Mouse (Mus musculus) hindbrain, embryonic 14.5 days (tissue): ENCODE measurements at regions not wholly inside any gene's neighbourhood (a gene's known extent, or its start where the extent isn't known, plus 50 kb on each side); places are given as distances from the start of the nearest gene placed in this dataset.

Experiments used
- ATAC-seq: fragments of 200-750 bp; cut with Nextera tagmentation; 2 replicates; pipeline ENCODE4 v1.8.0; 2017; ENCODE audit warnings: moderate number of reproducible peaks, mild to moderate bottlenecking, moderate TSS enrichment, moderate library complexity; ENCODE audit not compliant: low FRiP score
- DNase-seq: peaks from one replicate; pipeline ENCODE4 v3.0.0-alpha.2; 2015; ENCODE audit warnings: low spot score
- H3K27ac ChIP-seq: fragments of 300-500 bp; sonication (generic); 2 replicates; pipeline ENCODE4 v1.5.1; 2014; ENCODE audit warnings: mild to moderate bottlenecking, moderate library complexity
- H3K27me3 ChIP-seq: fragments of 300-500 bp; sonication (generic); 2 replicates; pipeline ENCODE4 v1.6.1; 2014; ENCODE audit warnings: mild to moderate bottlenecking, low read length, mixed read lengths; ENCODE audit not compliant: control insufficient read depth, insufficient read depth
- H3K36me3 ChIP-seq: fragments of 300-500 bp; sonication (generic); replicated peaks from 2 replicates; pipeline ENCODE4 v1.6.1; 2014; ENCODE audit not compliant: control insufficient read depth, insufficient read depth
- H3K4me1 ChIP-seq: fragments of 300-500 bp; sonication (generic); replicated peaks from 2 replicates; pipeline ENCODE4 v1.6.1; 2014; ENCODE audit warnings: antibody characterized with exemption, low read length, mixed read lengths; ENCODE audit not compliant: control insufficient read depth, insufficient read depth
- H3K4me2 ChIP-seq: fragments of 300-500 bp; sonication (generic); replicated peaks from 2 replicates; pipeline ENCODE4 v1.6.1; 2014; ENCODE audit warnings: mild to moderate bottlenecking, moderate library complexity
- H3K4me3 ChIP-seq: fragments of 300-500 bp; sonication (generic); replicated peaks from 2 replicates; pipeline ENCODE4 v1.5.1; 2014; ENCODE audit warnings: mild to moderate bottlenecking, low read length
- H3K9ac ChIP-seq: fragments of 300-500 bp; sonication (generic); 2 replicates; pipeline ENCODE4 v1.6.1; 2014
- H3K9me3 ChIP-seq: fragments of 300-500 bp; sonication (generic); 2 replicates; pipeline ENCODE4 v1.6.1; 2016; ENCODE audit warnings: low read length; ENCODE audit not compliant: control insufficient read depth
- WGBS: fragments of 180-500 bp; shearing (Covaris S2); extraction: QIAGEN DNeasy Blood & Tissue Kit; methylation state at CpG from one replicate; pipeline ENCODE4 v1.1.7; 2014; 5-methylcytosine and 5-hydroxymethylcytosine counted together

GRCm38 (mm10) chr9:120674855-120675254 is 103.6 kb downstream of the Rpl14 start:
- Histone ChIP-seq H3K4me2 (peak overlapping the region; percentile 56), H3K27ac (no peak overlapping the region), H3K36me3 (no peaks in the 10 kb centered on the region), H3K9ac (no peak overlapping the region), H3K4me3 (0 out of 2 replicates have a peak overlapping the region, but pooled peaks have one; percentile 3), H3K27me3 (0 out of 2 replicates have a peak, but pooled peaks cover 6% of the 10 kb centered on the region), H3K4me1 (peaks cover 27% of the 10 kb centered on the region), H3K9me3 (no peaks in the 10 kb centered on the region)
- DNase-seq = no peak
- no peak for ATAC-seq
- WGBS = 5% methylated on average over 11 of the region's 11 CpGs

GRCm38 (mm10) chr9:120675371-120676150 is 104.3 kb downstream of the Rpl14 start:
- peak overlapping the region; percentile 49 for H3K9ac ChIP-seq
- ATAC-seq (peak; percentile 34; the same call in 1 of the 2 replicates), DNase-seq (no peak)
- 0 out of 2 replicates have a peak, but pooled peaks cover 6% of the 10 kb centered on the region for H3K27me3 ChIP-seq
- H3K4me1 ChIP-seq = peaks cover 27% of the 10 kb centered on the region
- whole genome bisulfite sequencing = 1% methylated on average over 18 of the region's 18 CpGs
- H3K27ac ChIP-seq = no peak overlapping the region; the same call in 1 of the 2 replicates
- no peaks in the 10 kb centered on the region for H3K9me3 ChIP-seq
- peak overlapping the region; percentile 56 for H3K4me2 ChIP-seq
- no peaks in the 10 kb centered on the region for H3K36me3 ChIP-seq
- H3K4me3 ChIP-seq = peak overlapping the region; percentile 13

- Histone ChIP-seq H3K27me3 (0 out of 2 replicates have a peak, but pooled peaks cover 6% of the 10 kb centered on the region), H3K4me3 (no peak overlapping the region), H3K9ac (no peak overlapping the region), H3K4me1 (peaks cover 27% of the 10 kb centered on the region), H3K27ac (no peak overlapping the region), H3K36me3 (no peaks in the 10 kb centered on the region), H3K4me2 (peak overlapping the region; percentile 56), H3K9me3 (no peaks in the 10 kb centered on the region)
- DNase-seq (no peak), ATAC-seq (no peak)
- 21% methylated on average over 9 of the region's 9 CpGs for WGBS
Observed at GRCm38 (mm10) chr9:120676301-120676700, 105.1 kb downstream of the Rpl14 start.

GRCm38 (mm10) chr9:120676771-120677170 is 105.5 kb downstream of the Rpl14 start:
- 20% methylated on average over 8 of the region's 8 CpGs for WGBS
- no peak for DNase-seq

GRCm38 (mm10) chr9:120677216-120677615 is 106.0 kb downstream of the Rpl14 start:
- Histone ChIP-seq H3K9ac (no peak overlapping the region), H3K27me3 (0 out of 2 replicates have a peak, but pooled peaks cover 6% of the 10 kb centered on the region), H3K27ac (no peak overlapping the region), H3K4me2 (no peak overlapping the region), H3K36me3 (no peaks in the 10 kb centered on the region), H3K9me3 (no peaks in the 10 kb centered on the region), H3K4me1 (peaks cover 25% of the 10 kb centered on the region), H3K4me3 (no peak overlapping the region)
- 64% methylated on average over 5 of the region's 5 CpGs for WGBS
- ATAC-seq = peak; percentile 29; the same call in 1 of the 2 replicates
- DNase-seq = no peak

More at GRCm38 (mm10) chr9:120676771-120677170, 105.5 kb downstream of the Rpl14 start:
- 0 out of 2 replicates have a peak, but pooled peaks cover 6% of the 10 kb centered on the region for H3K27me3 ChIP-seq
- H3K4me3 ChIP-seq = no peak overlapping the region
- H3K27ac ChIP-seq = no peak overlapping the region
- peaks cover 27% of the 10 kb centered on the region for H3K4me1 ChIP-seq
- no peak for ATAC-seq
- H3K9ac ChIP-seq = no peak overlapping the region
- no peak overlapping the region for H3K4me2 ChIP-seq
- no peaks in the 10 kb centered on the region for H3K36me3 ChIP-seq
- H3K9me3 ChIP-seq = no peaks in the 10 kb centered on the region

GRCm38 (mm10) chr9:120679822-120680426 is 108.7 kb downstream of the Rpl14 start:
- H3K4me2 ChIP-seq = no peak overlapping the region
- no peak overlapping the region for H3K4me3 ChIP-seq
- H3K4me1 ChIP-seq = peaks cover 14% of the 10 kb centered on the region
- H3K27me3 ChIP-seq = 0 out of 2 replicates have a peak, but pooled peaks cover 2% of the 10 kb centered on the region
- WGBS = 49% methylated on average over 11 of the region's 11 CpGs
- ATAC-seq (no peak), DNase-seq (no peak)
- H3K27ac ChIP-seq = no peak overlapping the region
- no peak overlapping the region for H3K9ac ChIP-seq
- H3K9me3 ChIP-seq = no peaks in the 10 kb centered on the region
- H3K36me3 ChIP-seq = no peaks in the 10 kb centered on the region

- Histone ChIP-seq H3K4me1 (peaks cover under 1% of the 10 kb centered on the region), H3K36me3 (no peaks in the 10 kb centered on the region), H3K4me3 (no peak overlapping the region), H3K4me2 (no peak overlapping the region), H3K27ac (no peak overlapping the region), H3K27me3 (no peaks in the 10 kb centered on the region), H3K9me3 (no peaks in the 10 kb centered on the region), H3K9ac (no peak overlapping the region)
- ATAC-seq = no peak
- WGBS = 42% methylated on average over 7 of the region's 7 CpGs
- no peak for DNase-seq
Observed at GRCm38 (mm10) chr9:120681404-120681803, 110.2 kb downstream of the Rpl14 start.

- no peak for DNase-seq
Observed at GRCm38 (mm10) chr9:120685961-120686360, 114.7 kb downstream of the Rpl14 start.

GRCm38 (mm10) chr9:120689025-120689424 is 117.8 kb downstream of the Rpl14 start:
- no peak overlapping the region for H3K4me2 ChIP-seq
- no peak overlapping the region; the same call in 1 of the 2 replicates for H3K9ac ChIP-seq
- H3K9me3 ChIP-seq = no peaks in the 10 kb centered on the region
- ATAC-seq (no peak), DNase-seq (no peak)
- H3K27me3 ChIP-seq = no peaks in the 10 kb centered on the region
- H3K4me3 ChIP-seq = no peak overlapping the region
- no peak overlapping the region for H3K27ac ChIP-seq
- peaks cover 30% of the 10 kb centered on the region for H3K4me1 ChIP-seq
- WGBS = 38% methylated on average over 11 of the region's 11 CpGs
- no peaks in the 10 kb centered on the region for H3K36me3 ChIP-seq

More at GRCm38 (mm10) chr9:120685961-120686360, 114.7 kb downstream of the Rpl14 start:
- H3K4me1 ChIP-seq = peaks cover 9% of the 10 kb centered on the region
- H3K4me2 ChIP-seq = no peak overlapping the region
- WGBS = 31% methylated on average over 6 of the region's 7 CpGs
- H3K36me3 ChIP-seq = no peaks in the 10 kb centered on the region
- H3K9ac ChIP-seq = no peak overlapping the region
- no peak overlapping the region for H3K4me3 ChIP-seq
- no peak overlapping the region for H3K27ac ChIP-seq
- no peak for ATAC-seq
- H3K27me3 ChIP-seq = no peaks in the 10 kb centered on the region
- H3K9me3 ChIP-seq = no peaks in the 10 kb centered on the region
